Mouse (Mus musculus) cerebellum, postnatal 4 days (tissue): Measurements from ENCODE around the gene Gm20388.

ENCODE experiments used
- DNase-seq, 2 experiments: peaks; one replicate each; pipeline ENCODE4 v3.0.0; 2022; ENCODE audit warnings: low spot score in 2 of 2, mixed read lengths in 1 of 2

Gene Gm20388

GRCm38 (mm10) chr8:122056882-122057281 is 2146.2 kb downstream of the Gm20388 start:
- DNase-seq: no peak

GRCm38 (mm10) chr8:122058510-122058909 is 2147.9 kb downstream of the Gm20388 start:
- no peak for DNase-seq

- DNase-seq: no peak
Observed at GRCm38 (mm10) chr8:122058951-122059350, 2148.3 kb downstream of the Gm20388 start.

GRCm38 (mm10) chr8:122062508-122063223 is 2152.0 kb downstream of the Gm20388 start:
- DNase-seq: no peak

GRCm38 (mm10) chr8:122064353-122064752 is 2153.7 kb downstream of the Gm20388 start:
- DNase-seq: no peak

GRCm38 (mm10) chr8:122067783-122068505 is 2157.3 kb downstream of the Gm20388 start:
- DNase-seq: no peak

- no peak for DNase-seq
Observed at GRCm38 (mm10) chr8:122068609-122069008, 2158.0 kb downstream of the Gm20388 start.

- no peak for DNase-seq
Observed at GRCm38 (mm10) chr8:122069281-122069680, 2158.6 kb downstream of the Gm20388 start.

GRCm38 (mm10) chr8:122071193-122071592 is 2160.6 kb downstream of the Gm20388 start:
- DNase-seq: no peak

- DNase-seq: no peak
Observed at GRCm38 (mm10) chr8:122073964-122074363, 2163.3 kb downstream of the Gm20388 start.

- no peak for DNase-seq
Observed at GRCm38 (mm10) chr8:122074442-122074841, 2163.8 kb downstream of the Gm20388 start.

- no peak for DNase-seq
Observed at GRCm38 (mm10) chr8:122074977-122075376, 2164.3 kb downstream of the Gm20388 start.

- no peak for DNase-seq
Observed at GRCm38 (mm10) chr8:122076183-122076842, 2165.7 kb downstream of the Gm20388 start.

- DNase-seq: no peak
Observed at GRCm38 (mm10) chr8:122078321-122078720, 2167.7 kb downstream of the Gm20388 start.

GRCm38 (mm10) chr8:122079093-122079492 is 2168.5 kb downstream of the Gm20388 start:
- no peak for DNase-seq

- DNase-seq: no peak
Observed at GRCm38 (mm10) chr8:122080347-122080746, 2169.7 kb downstream of the Gm20388 start.

GRCm38 (mm10) chr8:122083401-122083800 is 2172.8 kb downstream of the Gm20388 start:
- no peak for DNase-seq

- DNase-seq: no peak
Observed at GRCm38 (mm10) chr8:122084145-122084544, 2173.5 kb downstream of the Gm20388 start.

- DNase-seq: no peak
Observed at GRCm38 (mm10) chr8:122084726-122085410, 2174.2 kb downstream of the Gm20388 start.

- no peak for DNase-seq
Observed at GRCm38 (mm10) chr8:122086064-122086463, 2175.4 kb downstream of the Gm20388 start.

- DNase-seq: no peak
Observed at GRCm38 (mm10) chr8:122088631-122089030, 2178.0 kb downstream of the Gm20388 start.

- no peak for DNase-seq
Observed at GRCm38 (mm10) chr8:122089186-122089700, 2178.6 kb downstream of the Gm20388 start.
